Mouse (Mus musculus) liver, postnatal 0 days (tissue): ENCODE measurements around the gene Rack1. TPM values are rescaled to one million over a fixed set of nuclear protein-coding genes. Genes with fewer than 3 reads are reported as not detected.

Source experiments
- ATAC-seq: fragments of 200-750 bp; cut with Nextera tagmentation; 2 replicates; pipeline ENCODE4 v1.8.0; 2017; ENCODE audit warnings: mild to moderate bottlenecking, moderate library complexity
- DNase-seq: peaks from one replicate; pipeline ENCODE4 v3.0.0-alpha.2; 2016
- H3K27ac ChIP-seq: fragments of 300-500 bp; sonication (generic); 2 replicates; pipeline ENCODE4 v1.5.1; 2014; ENCODE audit warnings: antibody characterized with exemption, moderate library complexity, mild to moderate bottlenecking, low read depth
- H3K27me3 ChIP-seq: fragments of 300-500 bp; sonication (generic); 2 replicates; pipeline ENCODE4 v1.6.1; 2014; ENCODE audit warnings: low read length, control low read depth, mixed read lengths; ENCODE audit not compliant: insufficient read depth
- H3K36me3 ChIP-seq: fragments of 300-500 bp; sonication (generic); replicated peaks from 2 replicates; pipeline ENCODE4 v1.6.1; 2014; ENCODE audit warnings: mild to moderate bottlenecking, control low read depth, low read length, moderate library complexity, mixed read lengths; ENCODE audit not compliant: insufficient read depth
- H3K4me1 ChIP-seq: fragments of 300-500 bp; sonication (generic); 2 replicates; pipeline ENCODE4 v1.6.1; 2014; ENCODE audit warnings: antibody characterized with exemption, mild to moderate bottlenecking, control low read depth; ENCODE audit not compliant: insufficient read depth
- H3K4me2 ChIP-seq: fragments of 300-500 bp; sonication (generic); 2 replicates; pipeline ENCODE4 v1.6.1; 2014; ENCODE audit warnings: low read depth, mild to moderate bottlenecking, low read length, moderate library complexity, mixed read lengths
- H3K4me3 ChIP-seq: fragments of 300-500 bp; sonication (generic); 2 replicates; pipeline ENCODE4 v1.5.1; 2014; ENCODE audit warnings: low read depth, low read length
- H3K9ac ChIP-seq: fragments of 300-500 bp; sonication (generic); replicated peaks from 2 replicates; pipeline ENCODE4 v1.6.1; 2014; ENCODE audit warnings: mild to moderate bottlenecking, moderate library complexity
- H3K9me3 ChIP-seq: fragments of 300-500 bp; sonication (generic); 2 replicates; pipeline ENCODE4 v1.6.1; 2016; ENCODE audit warnings: mild to moderate bottlenecking, control low read depth, low read length, mixed read lengths
- CTCF ChIP-seq: sonication (generic); IDR thresholded peaks from 2 replicates; pipeline ENCODE4 v1.5.1; 2016; ENCODE audit warnings: antibody characterized with exemption, low read depth
- EP300 ChIP-seq: IDR thresholded peaks from 2 replicates; pipeline ENCODE4 v1.6.1; 2016; ENCODE audit warnings: antibody characterized with exemption, low read depth, mild to moderate bottlenecking
- WGBS: fragments of 180-500 bp; shearing (Covaris S2); extraction: QIAGEN DNeasy Blood & Tissue Kit; methylation state at CpG from one replicate; pipeline ENCODE4 v1.1.7; 2014; ENCODE audit not compliant: insufficient replicate concordance; 5-methylcytosine and 5-hydroxymethylcytosine counted together
- polyA plus RNA-seq: library from polyadenylated mRNA; unstranded; fragments of >200 nt; fragmentation: Nextera tagmentation; extraction: Ambion mirVana; gene quantifications from 2 replicates; pipeline ENCODE4 v1.2.1, GENCODE M21; 2015

The Rack1 gene
- polyA plus RNA-seq, 1 experiment from 2014 or later: 398 TPM

- Histone ChIP-seq H3K27ac (peak overlapping the region; percentile 99), H3K4me3 (peak overlapping the region; percentile 82)
- ATAC-seq: no peak
These were observed 15.7 kb downstream of the Rack1 start for GRCm38 (mm10) chr11:48815851-48816250.

DNA sequence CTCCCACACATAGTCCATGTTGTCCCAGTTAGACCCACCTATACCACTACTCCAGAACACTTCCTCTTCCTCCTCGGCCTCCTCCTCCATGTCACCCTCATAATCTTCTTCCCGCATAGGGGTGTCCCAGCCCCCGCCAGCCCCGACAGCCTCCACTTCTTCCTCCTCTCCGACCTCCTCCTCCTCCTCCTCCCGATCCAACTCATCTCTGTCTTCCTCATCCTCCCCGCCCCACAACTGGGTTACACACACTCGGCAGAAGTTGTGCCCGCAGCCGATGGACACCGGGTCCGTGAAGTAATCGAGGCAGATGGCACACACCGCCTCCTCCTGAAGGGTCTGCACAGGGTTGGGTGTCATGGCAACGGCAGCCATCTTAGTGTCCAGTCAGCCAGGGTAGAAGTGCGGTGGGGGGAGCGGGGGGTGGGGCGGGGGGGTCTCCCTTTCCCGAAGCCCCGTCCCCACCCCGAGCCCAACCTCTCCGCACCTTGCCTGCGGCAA, 16.2 kb downstream of the Rack1 start:
- 0% methylated on average over 16 of the region's 23 CpGs for WGBS
- Histone ChIP-seq H3K9me3 (no peaks in the 10 kb centered on the region), H3K27me3 (no peaks in the 10 kb centered on the region), H3K4me3 (peak overlapping the region; percentile 82), H3K36me3 (peaks cover 13% of the 10 kb centered on the region), H3K27ac (peak overlapping the region; percentile 99), H3K4me1 (peaks cover 38% of the 10 kb centered on the region), H3K4me2 (peak overlapping the region; percentile 84), H3K9ac (peak overlapping the region; percentile 87)
- no peak for TF ChIP-seq EP300
- TF ChIP-seq CTCF: no peak
- no peak for ATAC-seq
- peak; percentile 63 for DNase-seq

More at GRCm38 (mm10) chr11:48815851-48816250, 15.7 kb downstream of the Rack1 start:
- Histone ChIP-seq H3K36me3 (peaks cover 16% of the 10 kb centered on the region), H3K9ac (peak overlapping the region; percentile 17; the same call in 1 of the 2 replicates), H3K9me3 (no peaks in the 10 kb centered on the region), H3K27me3 (no peaks in the 10 kb centered on the region), H3K4me1 (peaks cover 38% of the 10 kb centered on the region), H3K4me2 (peak overlapping the region; percentile 84)
- WGBS: 52% methylated on average over 16 of the region's 16 CpGs
- DNase-seq: no peak
- no peak for TF ChIP-seq CTCF
- no peak for TF ChIP-seq EP300

GRCm38 (mm10) chr11:48816800-48817665, 16.9 kb downstream of the Rack1 start, which contains the start of gene Trim41:
Trim41 (minus strand) TSS chr11:48817353.
- no peaks in the 10 kb centered on the region for H3K9me3 ChIP-seq
- under 1% methylated on average over 71 of the region's 77 CpGs for WGBS
- peak; percentile 100 for DNase-seq
- peaks cover 6% of the 10 kb centered on the region for H3K36me3 ChIP-seq
- no peaks in the 10 kb centered on the region for H3K27me3 ChIP-seq
- ATAC-seq: peak; percentile 95
- TF ChIP-seq CTCF: peak; percentile 35
- peak; percentile 68 for TF ChIP-seq EP300
- H3K4me1 ChIP-seq: peaks cover 38% of the 10 kb centered on the region
- H3K4me3 ChIP-seq: peak within 1 kb of the TSS; percentile 82
- peak within 1 kb of the TSS; percentile 99 for H3K27ac ChIP-seq
- H3K9ac ChIP-seq: peak within 1 kb of the TSS; percentile 87
- peak within 1 kb of the TSS; percentile 84 for H3K4me2 ChIP-seq

DNA sequence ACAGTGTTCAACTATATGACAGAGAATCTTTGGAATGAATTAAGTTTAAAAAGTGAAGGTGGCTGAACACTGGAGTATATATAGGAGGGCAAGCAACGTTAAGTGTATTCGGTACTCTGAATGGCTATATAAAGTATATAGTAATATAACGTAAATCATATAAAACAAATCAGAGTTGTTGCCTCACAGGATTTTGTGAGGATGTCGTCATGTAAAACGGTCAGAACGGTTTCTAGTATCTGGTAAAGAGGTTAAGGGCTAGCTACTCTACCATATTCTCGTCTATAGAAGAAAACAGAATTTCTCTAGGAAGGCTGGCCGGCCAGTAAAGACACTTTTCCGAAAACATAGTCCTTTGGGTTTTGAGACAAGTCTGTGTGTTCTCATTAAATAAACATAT, 17.7 kb downstream of the Rack1 start:
- DNase-seq (no peak), ATAC-seq (no peak)
- peak overlapping the region; percentile 99 for H3K27ac ChIP-seq
- H3K9me3 ChIP-seq: no peaks in the 10 kb centered on the region
- no peaks in the 10 kb centered on the region for H3K36me3 ChIP-seq
- peaks cover 38% of the 10 kb centered on the region for H3K4me1 ChIP-seq
- TF ChIP-seq EP300 (no peak), CTCF (no peak)
- no peaks in the 10 kb centered on the region for H3K27me3 ChIP-seq
- WGBS: 5% methylated on average over 9 of the region's 9 CpGs
- peak overlapping the region; percentile 87 for H3K9ac ChIP-seq
- H3K4me2 ChIP-seq: peak overlapping the region; percentile 78
- peak overlapping the region; percentile 82 for H3K4me3 ChIP-seq

GRCm38 (mm10) chr11:48818346-48818745, 18.2 kb downstream of the Rack1 start:
- no peak for ATAC-seq
- under 1% methylated on average over 16 of the region's 16 CpGs for WGBS
- H3K27me3 ChIP-seq: no peaks in the 10 kb centered on the region

GRCm38 (mm10) chr11:48819614-48820307, 19.6 kb downstream of the Rack1 start:
- ATAC-seq (no peak), DNase-seq (no peak)
- H3K9me3 ChIP-seq: no peaks in the 10 kb centered on the region
- peaks cover 11% of the 10 kb centered on the region for H3K27me3 ChIP-seq
- no peak overlapping the region for H3K9ac ChIP-seq
- TF ChIP-seq EP300 (no peak), CTCF (no peak)
- H3K36me3 ChIP-seq: no peaks in the 10 kb centered on the region
- H3K27ac ChIP-seq: peak overlapping the region; percentile 52; the same call in 1 of the 2 replicates
- 53% methylated on average over 7 of the region's 7 CpGs for WGBS
- peaks cover 43% of the 10 kb centered on the region for H3K4me1 ChIP-seq
- H3K4me2 ChIP-seq: no peak overlapping the region
- H3K4me3 ChIP-seq: no peak overlapping the region

More at GRCm38 (mm10) chr11:48818346-48818745, 18.2 kb downstream of the Rack1 start:
- Histone ChIP-seq H3K36me3 (no peaks in the 10 kb centered on the region), H3K9ac (peak overlapping the region; percentile 87), H3K4me1 (peaks cover 40% of the 10 kb centered on the region), H3K4me3 (peak overlapping the region; percentile 82), H3K27ac (peak overlapping the region; percentile 99), H3K4me2 (peak overlapping the region; percentile 78), H3K9me3 (no peaks in the 10 kb centered on the region)
- TF ChIP-seq CTCF (no peak), EP300 (peak; percentile 67)
- DNase-seq: peak; percentile 88
